Mouse (Mus musculus) left cerebral cortex, postnatal 10 days (tissue): ENCODE data around the gene Krtap19-4. TPM values are rescaled to one million over a fixed set of nuclear protein-coding genes. Genes with fewer than 3 reads are reported as not detected.

ENCODE experiments used
- DNase-seq, 2 experiments: peaks; one replicate each; pipeline ENCODE4 v3.0.0; 2021 to 2022; ENCODE audit warnings: low spot score in 2 of 2, mixed read lengths in 1 of 2; ENCODE audit errors: extremely low spot score in 1 of 2
- intact Hi-C: fragments of 180-260 bp; cut with DNase I; formaldehyde crosslinking; loops from one replicate; pipeline ENCODE4 v1.15.1; 2025
- total RNA-seq, 2 experiments: library from RNA; stranded (reverse); gene quantifications; 2 replicates each; pipeline ENCODE4 v1.2.3; 2021

The Krtap19-4 gene
- total RNA-seq = not detected

GRCm38 (mm10) chr16:88884989-88885388, at the start of gene Krtap19-4:
Gene Krtap19-4, minus strand, starts transcription at chr16:88885089.
- DNase-seq = no peak
- intact Hi-C loops = no loop called here

GRCm38 (mm10) chr16:88932165-88932564, 47.3 kb upstream of the Krtap19-4 start, which contains the start of gene Krtap19-9b:
Gene Krtap19-9b, minus strand, starts transcription at chr16:88932265.
- DNase-seq = no peak
- intact Hi-C loops = no loop called here

DNA sequence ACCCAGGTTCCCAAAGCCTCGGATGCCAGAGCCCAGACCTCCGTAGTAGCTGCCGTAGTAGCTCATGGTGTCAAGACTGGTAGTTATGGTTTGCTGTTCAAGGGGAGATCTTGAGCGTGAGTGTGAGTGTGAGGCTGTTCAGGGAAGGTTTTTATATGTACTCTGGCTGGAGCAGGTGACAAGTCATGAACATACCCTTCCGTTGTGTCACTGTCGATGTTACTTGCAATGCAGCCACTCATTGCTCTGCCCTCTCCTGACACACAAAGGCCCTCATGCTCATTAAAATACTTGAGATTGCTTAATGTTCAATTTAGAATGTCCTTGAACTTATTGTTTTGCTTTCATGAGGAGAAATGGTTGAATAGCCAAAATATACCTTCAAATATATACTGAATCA, 11.5 kb upstream of the Krtap19-4 start, which contains the start of gene Krtap19-5:
Krtap19-5 (minus strand) TSS at position 101 of the 400 bp plus-strand sequence.
- no peak for DNase-seq
- intact Hi-C loops = no loop called here

DNA sequence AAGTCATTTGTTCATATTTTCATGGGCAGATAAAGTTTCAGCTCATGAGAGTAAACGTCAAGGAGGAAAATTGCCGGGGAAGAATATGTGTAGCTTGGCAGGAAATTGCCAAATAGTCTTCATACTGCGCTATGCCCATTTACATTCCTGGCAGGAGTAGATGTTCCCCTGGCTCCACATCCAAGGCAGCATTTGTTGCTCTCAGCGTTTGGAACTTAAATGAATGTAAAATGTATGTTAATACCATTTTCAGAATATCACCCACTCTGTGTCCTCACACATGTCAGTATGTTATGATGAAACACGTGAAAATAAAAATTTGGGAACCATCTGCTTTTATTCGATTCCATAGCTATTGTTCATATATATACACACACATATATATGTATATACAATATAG, 2.0 kb upstream of the Krtap19-4 start:
- intact Hi-C loops = no loop called here
- no peak for DNase-seq

DNA sequence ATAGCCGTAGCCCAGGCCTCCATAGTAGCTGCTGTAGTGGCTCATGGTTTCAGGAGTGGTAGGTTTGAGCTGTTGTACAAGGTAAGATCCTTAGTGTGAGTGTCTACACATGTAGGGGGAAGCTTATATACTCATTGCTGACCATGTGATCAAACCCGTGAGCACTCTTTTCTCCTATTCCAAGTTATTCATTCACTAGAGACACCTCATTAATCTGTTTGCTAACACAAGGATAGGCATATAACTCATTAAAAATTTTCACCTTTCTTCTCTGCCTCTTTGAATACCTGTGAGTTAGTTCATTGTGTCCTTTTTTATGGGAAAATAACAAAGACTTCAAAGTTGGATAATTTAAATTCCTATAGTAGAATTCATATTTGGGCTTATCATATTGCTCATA, 7.0 kb downstream of the Krtap19-4 start, which contains the start of gene Krtap19-3:
Krtap19-3 (minus strand) TSS at position 101 of the 400 bp plus-strand sequence.
- intact Hi-C loops = no loop called here
- DNase-seq = no peak

DNA sequence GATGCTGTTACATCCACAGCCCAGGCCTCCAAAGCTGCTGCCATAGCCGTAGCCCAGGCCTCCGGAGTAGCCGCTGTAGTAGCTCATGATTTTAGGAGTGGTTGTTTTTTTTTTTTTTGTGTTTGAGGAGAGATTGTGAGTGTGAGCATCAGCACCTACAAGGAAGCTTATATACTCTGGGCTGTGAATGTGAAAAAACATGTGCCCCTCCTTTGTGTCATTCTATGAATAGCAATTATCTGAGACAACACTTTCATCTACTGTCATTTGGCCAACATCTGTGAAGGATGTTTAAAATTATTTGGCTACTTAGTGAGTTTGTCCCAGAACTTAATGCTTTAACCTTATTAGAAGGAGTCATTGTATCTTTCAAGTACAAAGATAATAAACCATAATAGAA, 10.7 kb downstream of the Krtap19-4 start, which contains the start of gene Krtap19-2:
Krtap19-2 (minus strand) TSS at position 101 of the 400 bp plus-strand sequence.
- no peak for DNase-seq
- intact Hi-C loops = no loop called here

GRCm38 (mm10) chr16:88869311-88869710, 15.6 kb downstream of the Krtap19-4 start, which contains the start of gene Krtap19-1:
Gene Krtap19-1, minus strand, starts transcription at chr16:88869411.
- intact Hi-C loops = no loop called here

GRCm38 (mm10) chr16:88864887-88865407, 19.9 kb downstream of the Krtap19-4 start:
- intact Hi-C loops = no loop called here
- DNase-seq = no peak

More at GRCm38 (mm10) chr16:88869311-88869710, 15.6 kb downstream of the Krtap19-4 start, which contains the start of gene Krtap19-1:
- no peak for DNase-seq

GRCm38 (mm10) chr16:88851450-88851849, 33.4 kb downstream of the Krtap19-4 start:
- intact Hi-C loops = no loop called here

GRCm38 (mm10) chr16:88848558-88848957, 36.3 kb downstream of the Krtap19-4 start:
- intact Hi-C loops = no loop called here
- DNase-seq = no peak

More at GRCm38 (mm10) chr16:88851450-88851849, 33.4 kb downstream of the Krtap19-4 start:
- no peak for DNase-seq

- no peak for DNase-seq
- intact Hi-C loops = no loop called here
These were observed 37.5 kb downstream of the Krtap19-4 start for GRCm38 (mm10) chr16:88847363-88847762.

Other genes with a start within 250 kb of the Krtap19-4 start
- not detected for gene Krtap26-1, start 237.3 kb downstream of the Krtap19-4 start, total RNA-seq
- gene Krtap27-1, start 213.4 kb downstream of the Krtap19-4 start, total RNA-seq = not detected
- gene 2310061N02Rik, start 177.1 kb downstream of the Krtap19-4 start, total RNA-seq = not detected
- gene Krtap13-1, start 156.2 kb downstream of the Krtap19-4 start, total RNA-seq = not detected
- gene Krtap13, start 133.5 kb downstream of the Krtap19-4 start, total RNA-seq = not detected
- not detected for gene 2310034C09Rik, start 126.2 kb downstream of the Krtap19-4 start, total RNA-seq
- not detected for gene 2310057N15Rik, start 110.9 kb downstream of the Krtap19-4 start, total RNA-seq
- gene Gm5965, start 107.2 kb downstream of the Krtap19-4 start, total RNA-seq = not detected
- not detected for gene Gm20741, start 72.9 kb downstream of the Krtap19-4 start, total RNA-seq
- gene Krtap15, start 64.9 kb downstream of the Krtap19-4 start, total RNA-seq = not detected
- gene Krtap14, start 58.9 kb downstream of the Krtap19-4 start, total RNA-seq = not detected
- not detected for gene Krtap19-1, start 15.7 kb downstream of the Krtap19-4 start, total RNA-seq
- not detected for gene Krtap19-2, start 10.8 kb downstream of the Krtap19-4 start, total RNA-seq
- not detected for gene Krtap19-3, start 7.1 kb downstream of the Krtap19-4 start, total RNA-seq
- gene Krtap19-5, start 11.4 kb upstream of the Krtap19-4 start, total RNA-seq = not detected
- gene Krtap19-9b, start 47.2 kb upstream of the Krtap19-4 start, total RNA-seq = not detected
- gene Krtap16-3, start 77.8 kb upstream of the Krtap19-4 start, total RNA-seq = not detected
- gene Krtap22-2, start 125.7 kb upstream of the Krtap19-4 start, total RNA-seq = not detected
- gene Gm10229, start 130.2 kb upstream of the Krtap19-4 start, total RNA-seq = not detected
- gene Krtap6-1, start 146.6 kb upstream of the Krtap19-4 start, total RNA-seq = not detected
- not detected for gene Gm10228, start 156.4 kb upstream of the Krtap19-4 start, total RNA-seq
- gene Krtap6-5, start 162.8 kb upstream of the Krtap19-4 start, total RNA-seq = not detected
- gene 1110025L11Rik, start 178.9 kb upstream of the Krtap19-4 start, total RNA-seq = not detected
- not detected for gene Krtap6-3, start 198.9 kb upstream of the Krtap19-4 start, total RNA-seq